Mouse (Mus musculus) heart, postnatal 0 days (tissue): ENCODE data around the gene Supt3. TPM values are rescaled to one million over a fixed set of nuclear protein-coding genes. Genes with fewer than 3 reads are reported as not detected.

ENCODE experiments used
- ATAC-seq: fragments of 200-750 bp; cut with Nextera tagmentation; 2 replicates; pipeline ENCODE4 v1.8.0; 2017; ENCODE audit warnings: low read depth, moderate number of reproducible peaks, moderate library complexity; ENCODE audit not compliant: insufficient read depth
- DNase-seq: peaks from one replicate; pipeline ENCODE4 v3.0.0-alpha.2; 2016; ENCODE audit warnings: low spot score
- H3K27ac ChIP-seq: fragments of 300-500 bp; sonication (generic); 2 replicates; pipeline ENCODE4 v1.5.1; 2014; ENCODE audit warnings: low read depth, mild to moderate bottlenecking
- H3K27me3 ChIP-seq: fragments of 300-500 bp; sonication (generic); 2 replicates; pipeline ENCODE4 v1.6.1; 2014; ENCODE audit warnings: low read length, mixed read lengths; ENCODE audit not compliant: control insufficient read depth, insufficient read depth
- H3K36me3 ChIP-seq: fragments of 300-500 bp; sonication (generic); replicated peaks from 2 replicates; pipeline ENCODE4 v1.6.1; 2014; ENCODE audit warnings: low read length, mixed read lengths; ENCODE audit not compliant: control insufficient read depth, insufficient read depth
- H3K4me1 ChIP-seq: fragments of 300-500 bp; sonication (generic); 2 replicates; pipeline ENCODE4 v1.6.1; 2014; ENCODE audit warnings: antibody characterized with exemption; ENCODE audit not compliant: control insufficient read depth, insufficient read depth
- H3K4me2 ChIP-seq: fragments of 300-500 bp; sonication (generic); 2 replicates; pipeline ENCODE4 v1.6.1; 2014; ENCODE audit warnings: low read depth, mild to moderate bottlenecking, low read length, moderate library complexity
- H3K4me3 ChIP-seq: fragments of 300-500 bp; sonication (generic); 2 replicates; pipeline ENCODE4 v1.5.1; 2014; ENCODE audit warnings: low read depth, low read length
- H3K9ac ChIP-seq: fragments of 300-500 bp; sonication (generic); replicated peaks from 2 replicates; pipeline ENCODE4 v1.6.1; 2014; ENCODE audit warnings: low read depth, low read length, mixed read lengths
- H3K9me3 ChIP-seq: fragments of 300-500 bp; sonication (generic); replicated peaks from 2 replicates; pipeline ENCODE4 v1.6.1; 2016; ENCODE audit warnings: low read length; ENCODE audit not compliant: control insufficient read depth
- CTCF ChIP-seq: IDR thresholded peaks from 2 replicates; pipeline ENCODE4 v1.5.1; 2016; ENCODE audit warnings: antibody characterized with exemption, control low read depth, low read depth
- EP300 ChIP-seq: IDR thresholded peaks from 2 replicates; pipeline ENCODE4 v1.6.1; 2016; ENCODE audit warnings: antibody characterized with exemption, low read depth
- WGBS: fragments of 180-500 bp; shearing (Covaris S2); extraction: QIAGEN DNeasy Blood & Tissue Kit; methylation state at CpG from one replicate; pipeline ENCODE4 v1.1.7; 2014; 5-methylcytosine and 5-hydroxymethylcytosine counted together
- polyA plus RNA-seq: library from polyadenylated mRNA; unstranded; fragments of >200 nt; fragmentation: Nextera tagmentation; extraction: Ambion mirVana; gene quantifications from 2 replicates; pipeline ENCODE4 v1.2.1, GENCODE M21; 2015
- total RNA-seq: library from RNA; depleted of rRNA; stranded (reverse); fragments of >200 nt; gene quantifications from 2 replicates; pipeline ENCODE4 v1.2.3, GENCODE M21; 2014; ENCODE audit warnings: low replicate concordance

Supt3 gene
- total and polyA plus RNA-seq, 2 experiments from 2014 or later = 4.3 to 19.5 TPM

GRCm38 (mm10) chr17:45058566-45059363 lies 281.8 kb downstream of the Supt3 start:
- no peak overlapping the region for H3K9ac ChIP-seq
- no peak for DNase-seq
- H3K4me2 ChIP-seq = no peak overlapping the region
- no peaks in the 10 kb centered on the region for H3K36me3 ChIP-seq
- no peak for TF ChIP-seq CTCF
- TF ChIP-seq EP300 = no peak
- no peaks in the 10 kb centered on the region for H3K9me3 ChIP-seq
- no peaks in the 10 kb centered on the region for H3K4me1 ChIP-seq
- ATAC-seq = no peak
- H3K4me3 ChIP-seq = no peak overlapping the region
- 64% methylated on average over 6 of the region's 6 CpGs for WGBS
- no peaks in the 10 kb centered on the region for H3K27me3 ChIP-seq
- H3K27ac ChIP-seq = no peak overlapping the region

- no peak for ATAC-seq
- Histone ChIP-seq H3K4me2 (no peak overlapping the region), H3K27ac (no peak overlapping the region), H3K4me3 (no peak overlapping the region), H3K9me3 (no peaks in the 10 kb centered on the region), H3K36me3 (no peaks in the 10 kb centered on the region), H3K27me3 (no peaks in the 10 kb centered on the region), H3K4me1 (no peaks in the 10 kb centered on the region), H3K9ac (no peak overlapping the region)
- TF ChIP-seq EP300 (no peak), CTCF (no peak)
- 73% methylated on average over 5 of the region's 5 CpGs for WGBS
- DNase-seq = no peak
Measured at GRCm38 (mm10) chr17:45063776-45064175, 286.8 kb downstream of the Supt3 start.

GRCm38 (mm10) chr17:45065465-45065864 lies 288.5 kb downstream of the Supt3 start:
- no peak overlapping the region for H3K4me2 ChIP-seq
- H3K9ac ChIP-seq = no peak overlapping the region
- no peaks in the 10 kb centered on the region for H3K27me3 ChIP-seq
- H3K4me3 ChIP-seq = no peak overlapping the region
- no peak for DNase-seq
- no peak for ATAC-seq
- H3K27ac ChIP-seq = no peak overlapping the region
- WGBS = 56% methylated on average over 2 of the region's 2 CpGs
- no peaks in the 10 kb centered on the region for H3K36me3 ChIP-seq
- no peaks in the 10 kb centered on the region for H3K9me3 ChIP-seq
- H3K4me1 ChIP-seq = no peaks in the 10 kb centered on the region
- TF ChIP-seq EP300 (no peak), CTCF (no peak)

GRCm38 (mm10) chr17:45067441-45067840 lies 290.5 kb downstream of the Supt3 start:
- Histone ChIP-seq H3K4me3 (no peak overlapping the region), H3K27me3 (no peaks in the 10 kb centered on the region), H3K4me2 (no peak overlapping the region), H3K9ac (no peak overlapping the region), H3K4me1 (no peaks in the 10 kb centered on the region), H3K36me3 (no peaks in the 10 kb centered on the region), H3K27ac (no peak overlapping the region), H3K9me3 (no peaks in the 10 kb centered on the region)
- 88% methylated on average over 3 of the region's 3 CpGs for WGBS
- DNase-seq (no peak), ATAC-seq (no peak)
- no peak for TF ChIP-seq CTCF
- TF ChIP-seq EP300 = no peak

- TF ChIP-seq EP300 (no peak), CTCF (no peak)
- Histone ChIP-seq H3K9ac (no peak overlapping the region), H3K27ac (no peak overlapping the region), H3K4me3 (no peak overlapping the region), H3K36me3 (no peaks in the 10 kb centered on the region), H3K27me3 (no peaks in the 10 kb centered on the region), H3K4me2 (no peak overlapping the region), H3K4me1 (no peaks in the 10 kb centered on the region), H3K9me3 (no peaks in the 10 kb centered on the region)
- ATAC-seq = no peak
- 62% methylated on average over 7 of the region's 7 CpGs for WGBS
- DNase-seq = no peak
Measured at GRCm38 (mm10) chr17:45068321-45068720, 291.4 kb downstream of the Supt3 start.
